Mouse (Mus musculus): ENCODE data around the gene Lpp. TPM values are rescaled to one million over a fixed set of nuclear protein-coding genes. Genes with fewer than 3 reads are reported as not detected.

Gene Lpp
- total RNA-seq, 2 experiments from 2014 or later = 5.9 to 6.0 TPM

GRCm38 (mm10) chr16:24577798-24578197, 184.5 kb downstream of the Lpp start:
- intact Hi-C loops (cut with DNase I) = no loop called here
- no peak for DNase-seq (ENCODE audit: low spot score in 2 of 2)

- intact Hi-C loops (cut with DNase I) = no loop called here
These were observed 189.5 kb downstream of the Lpp start for GRCm38 (mm10) chr16:24582847-24583246.

GRCm38 (mm10) chr16:24593535-24593934, 200.2 kb downstream of the Lpp start:
- intact Hi-C loops (cut with DNase I) = no loop called here
- no peak for DNase-seq (ENCODE audit: low spot score in 2 of 2)

More at GRCm38 (mm10) chr16:24582847-24583246, 189.5 kb downstream of the Lpp start:
- no peak for DNase-seq (ENCODE audit: low spot score in 2 of 2)

- DNase-seq (ENCODE audit: low spot score in 2 of 2) = no peak
- intact Hi-C loops (cut with DNase I) = no loop called here
These were observed 201.2 kb downstream of the Lpp start for GRCm38 (mm10) chr16:24594508-24594907.

- DNase-seq (ENCODE audit: low spot score in 2 of 2) = no peak
- intact Hi-C loops (cut with DNase I) = no loop called here
These were observed 202.2 kb downstream of the Lpp start for GRCm38 (mm10) chr16:24595493-24595892.

- intact Hi-C loops (cut with DNase I) = no loop called here
These were observed 205.3 kb downstream of the Lpp start for GRCm38 (mm10) chr16:24598567-24598966.

GRCm38 (mm10) chr16:24599766-24600165, 206.5 kb downstream of the Lpp start:
- DNase-seq (ENCODE audit: low spot score in 2 of 2) = no peak
- intact Hi-C loops (cut with DNase I) = no loop called here

More at GRCm38 (mm10) chr16:24598567-24598966, 205.3 kb downstream of the Lpp start:
- no peak for DNase-seq (ENCODE audit: low spot score in 2 of 2)

GRCm38 (mm10) chr16:24600260-24600948, 207.1 kb downstream of the Lpp start:
- intact Hi-C loops (cut with DNase I) = no loop called here
- peak in 1 of 2 experiments; percentile 27 for DNase-seq (ENCODE audit: low spot score in 2 of 2)

- intact Hi-C loops (cut with DNase I) = no loop called here
- DNase-seq (ENCODE audit: low spot score in 2 of 2) = no peak
These were observed 210.0 kb downstream of the Lpp start for GRCm38 (mm10) chr16:24603342-24603741.

GRCm38 (mm10) chr16:24607896-24608457, 214.7 kb downstream of the Lpp start:
- intact Hi-C loops (cut with DNase I) = no loop called here
- DNase-seq (ENCODE audit: low spot score in 2 of 2) = no peak

- peak in 1 of 2 experiments; percentile 41 for DNase-seq (ENCODE audit: low spot score in 2 of 2)
- intact Hi-C loops (cut with DNase I) = no loop called here
These were observed 226.2 kb downstream of the Lpp start for GRCm38 (mm10) chr16:24619458-24619857.

- DNase-seq (ENCODE audit: low spot score in 2 of 2) = no peak
- intact Hi-C loops (cut with DNase I) = no loop called here
These were observed 226.7 kb downstream of the Lpp start for GRCm38 (mm10) chr16:24620021-24620420.

GRCm38 (mm10) chr16:24622226-24623194, 229.2 kb downstream of the Lpp start:
- intact Hi-C loops (cut with DNase I) = no loop called here
- DNase-seq (ENCODE audit: low spot score in 2 of 2) = no peak

- intact Hi-C loops (cut with DNase I) = no loop called here
- DNase-seq (ENCODE audit: low spot score in 2 of 2) = peak; percentile 14 to 52
These were observed 231.0 kb downstream of the Lpp start for GRCm38 (mm10) chr16:24624335-24624734.

GRCm38 (mm10) chr16:24625576-24625975, 232.3 kb downstream of the Lpp start:
- no peak for DNase-seq (ENCODE audit: low spot score in 2 of 2)
- intact Hi-C loops (cut with DNase I) = no loop called here

GRCm38 (mm10) chr16:24628779-24629178, 235.5 kb downstream of the Lpp start:
- DNase-seq (ENCODE audit: low spot score in 2 of 2) = no peak
- intact Hi-C loops (cut with DNase I) = no loop called here

GRCm38 (mm10) chr16:24629218-24630172, 236.2 kb downstream of the Lpp start:
- intact Hi-C loops (cut with DNase I) = no loop called here
- DNase-seq (ENCODE audit: low spot score in 2 of 2) = no peak

- intact Hi-C loops (cut with DNase I) = no loop called here
These were observed 242.1 kb downstream of the Lpp start for GRCm38 (mm10) chr16:24635381-24635919.

GRCm38 (mm10) chr16:24636894-24637293, 243.6 kb downstream of the Lpp start:
- intact Hi-C loops (cut with DNase I) = no loop called here

More at GRCm38 (mm10) chr16:24635381-24635919, 242.1 kb downstream of the Lpp start:
- no peak for DNase-seq (ENCODE audit: low spot score in 2 of 2)

More at GRCm38 (mm10) chr16:24636894-24637293, 243.6 kb downstream of the Lpp start:
- no peak for DNase-seq (ENCODE audit: low spot score in 2 of 2)
